In genomic region chr12:80112852-80113551, GRCm38 (mm10) we compare ENCODE assay signal across 7 mouse cellular contexts. TPM values are rescaled to one million over a fixed set of nuclear protein-coding genes. Genes with fewer than 3 reads are reported as not detected.
DNase-seq lines count a peak whose midpoint lies in the region; TF ChIP-seq lines count a peak whose summit lies in the region.

Gene Zfp36l1 (minus strand): TSS chr12:80113013.

- intact Hi-C loops in gastrocnemius, postnatal 14 days (cut with DNase I; ENCODE audit: low total_unique reads): loop anchor here (5.0 kb wide), 1 partner anchor 501 kb away; no protein-coding TSS in a partner anchor
- intact Hi-C loops in left cerebral cortex, postnatal 36 days (cut with DNase I): loop anchor here (5.0 kb wide), 5 partner anchors 51 to 501 kb away; no protein-coding TSS in a partner anchor

- no peak for TF ChIP-seq CTCF in small intestine, adult 2 months (IDR thresholded peaks at IDR 0.05; ENCODE audit: extremely low read depth, insufficient read length, insufficient replicate concordance, low read depth, low read length)

- H3K4me3 ChIP-seq in midbrain, embryonic 10.5 days: peak within 1 kb of the TSS; percentile 85
- peak within 1 kb of the TSS; percentile 98 for H3K4me3 ChIP-seq in small intestine, adult 2 months (ENCODE audit: low read depth, low read length)

- peaks cover 62% of the 10 kb centered on the region for H3K4me1 ChIP-seq in midbrain, embryonic 10.5 days
- peaks cover 10% of the 10 kb centered on the region for H3K4me1 ChIP-seq in small intestine, adult 2 months (ENCODE audit: control insufficient read depth, insufficient read depth, insufficient read length, low read length)

- under 1% methylated on average over 37 of the region's 42 CpGs for WGBS in midbrain, embryonic 10.5 days
- WGBS in small intestine, adult 2 months: under 1% methylated on average over 40 of the region's 42 CpGs

- TF ChIP-seq POLR2A in small intestine, adult 2 months (IDR thresholded peaks at IDR 0.05; ENCODE audit: low read depth, low read length): peak; percentile 100

- H3K9me3 ChIP-seq in midbrain, embryonic 10.5 days (replicated peaks): no peaks in the 10 kb centered on the region

- peak within 1 kb of the TSS; percentile 99 for H3K27ac ChIP-seq in midbrain, embryonic 10.5 days (replicated peaks)
- H3K27ac ChIP-seq in small intestine, adult 2 months (ENCODE audit: insufficient read depth, low read depth, low read length): peak within 1 kb of the TSS; percentile 98

- H3K36me3 ChIP-seq in midbrain, embryonic 10.5 days: peaks cover 35% of the 10 kb centered on the region
- H3K36me3 ChIP-seq in small intestine, adult 2 months (ENCODE audit: control insufficient read depth, insufficient read depth, low read length): peaks cover 18% of the 10 kb centered on the region

- H3K27me3 ChIP-seq in midbrain, embryonic 10.5 days (ENCODE audit: low read depth, poor library complexity, severe bottlenecking): no peaks in the 10 kb centered on the region
- H3K27me3 ChIP-seq in small intestine, adult 2 months (ENCODE audit: control insufficient read depth, insufficient read depth, low read length): no peaks in the 10 kb centered on the region

- DNase-seq in WW6 (ENCODE audit: low read depth, low spot score): peak; percentile 75
- peak; percentile 95 for DNase-seq in embryo, embryonic 10 days (ENCODE audit: low spot score)
- peak; percentile 91 for DNase-seq in gastrocnemius, postnatal 14 days
- DNase-seq in induced T-regulatory cell, adult 2 months (ENCODE audit: low read depth): peak; percentile 98
- peak; percentile 64 to 72 for DNase-seq in left cerebral cortex, postnatal 36 days (ENCODE audit: low spot score in 2 of 2)
- peak; percentile 95 for DNase-seq in midbrain, embryonic 10.5 days (ENCODE audit: low spot score)

RNA-seq across cellular contexts. Expression of gene Zfp36l1, which starts in this region (rescaled TPM):
- 10 to 100 TPM; 42.4 to 53.9 TPM for total RNA-seq in gastrocnemius, postnatal 14 days (2021)
- 10 to 100 TPM; 37.3 to 40.0 TPM for total RNA-seq in left cerebral cortex, postnatal 36 days (2021)
- 127 and 141 TPM in 2 replicates for polyA plus RNA-seq in midbrain, embryonic 10.5 days (2016; fragmentation: Nextera tagmentation; extraction: Ambion mirVana)
- polyA plus RNA-seq in small intestine, adult 2 months (2012; rRNA removed): 60.1 and 118 TPM in 2 replicates

Comparison
In these comparisons a context has a peak if more than half of its experiments do, and no peak if none do; other contexts are left out.
1. Peak in every context shown above with its lines: DNase-seq, H3K4me3 ChIP-seq and H3K27ac ChIP-seq.